Mouse (Mus musculus) liver, postnatal 0 days (tissue): Measurements from ENCODE around the gene Cse1l. TPM values are rescaled to one million over a fixed set of nuclear protein-coding genes. Genes with fewer than 3 reads are reported as not detected.

ENCODE experiments used
- ATAC-seq: fragments of 200-750 bp; cut with Nextera tagmentation; 2 replicates; pipeline ENCODE4 v1.8.0; 2017; ENCODE audit warnings: mild to moderate bottlenecking, moderate library complexity
- DNase-seq: peaks from one replicate; pipeline ENCODE4 v3.0.0-alpha.2; 2016
- H3K27ac ChIP-seq: fragments of 300-500 bp; sonication (generic); 2 replicates; pipeline ENCODE4 v1.5.1; 2014; ENCODE audit warnings: antibody characterized with exemption, moderate library complexity, mild to moderate bottlenecking, low read depth
- H3K27me3 ChIP-seq: fragments of 300-500 bp; sonication (generic); 2 replicates; pipeline ENCODE4 v1.6.1; 2014; ENCODE audit warnings: low read length, control low read depth, mixed read lengths; ENCODE audit not compliant: insufficient read depth
- H3K36me3 ChIP-seq: fragments of 300-500 bp; sonication (generic); replicated peaks from 2 replicates; pipeline ENCODE4 v1.6.1; 2014; ENCODE audit warnings: mild to moderate bottlenecking, control low read depth, low read length, moderate library complexity, mixed read lengths; ENCODE audit not compliant: insufficient read depth
- H3K4me1 ChIP-seq: fragments of 300-500 bp; sonication (generic); 2 replicates; pipeline ENCODE4 v1.6.1; 2014; ENCODE audit warnings: antibody characterized with exemption, mild to moderate bottlenecking, control low read depth; ENCODE audit not compliant: insufficient read depth
- H3K4me2 ChIP-seq: fragments of 300-500 bp; sonication (generic); 2 replicates; pipeline ENCODE4 v1.6.1; 2014; ENCODE audit warnings: low read depth, mild to moderate bottlenecking, low read length, moderate library complexity, mixed read lengths
- H3K4me3 ChIP-seq: fragments of 300-500 bp; sonication (generic); 2 replicates; pipeline ENCODE4 v1.5.1; 2014; ENCODE audit warnings: low read depth, low read length
- H3K9ac ChIP-seq: fragments of 300-500 bp; sonication (generic); replicated peaks from 2 replicates; pipeline ENCODE4 v1.6.1; 2014; ENCODE audit warnings: mild to moderate bottlenecking, moderate library complexity
- H3K9me3 ChIP-seq: fragments of 300-500 bp; sonication (generic); 2 replicates; pipeline ENCODE4 v1.6.1; 2016; ENCODE audit warnings: mild to moderate bottlenecking, control low read depth, low read length, mixed read lengths
- CTCF ChIP-seq: sonication (generic); IDR thresholded peaks from 2 replicates; pipeline ENCODE4 v1.5.1; 2016; ENCODE audit warnings: antibody characterized with exemption, low read depth
- EP300 ChIP-seq: IDR thresholded peaks from 2 replicates; pipeline ENCODE4 v1.6.1; 2016; ENCODE audit warnings: antibody characterized with exemption, low read depth, mild to moderate bottlenecking
- WGBS: fragments of 180-500 bp; shearing (Covaris S2); extraction: QIAGEN DNeasy Blood & Tissue Kit; methylation state at CpG from one replicate; pipeline ENCODE4 v1.1.7; 2014; ENCODE audit not compliant: insufficient replicate concordance; 5-methylcytosine and 5-hydroxymethylcytosine counted together
- polyA plus RNA-seq: library from polyadenylated mRNA; unstranded; fragments of >200 nt; fragmentation: Nextera tagmentation; extraction: Ambion mirVana; gene quantifications from 2 replicates; pipeline ENCODE4 v1.2.1, GENCODE M21; 2015

Gene Cse1l
- polyA plus RNA-seq, 1 experiment from 2014 or later: 23.3 TPM

- no peaks in the 10 kb centered on the region for H3K27me3 ChIP-seq
- no peaks in the 10 kb centered on the region for H3K9me3 ChIP-seq
- no peak overlapping the region for H3K9ac ChIP-seq
- H3K4me1 ChIP-seq: no peaks in the 10 kb centered on the region
- TF ChIP-seq EP300 (no peak), CTCF (no peak)
- H3K27ac ChIP-seq: no peak overlapping the region
- WGBS: 71% methylated on average over 10 of the region's 10 CpGs
- ATAC-seq (no peak), DNase-seq (no peak)
- no peak overlapping the region for H3K4me3 ChIP-seq
- peaks cover 35% of the 10 kb centered on the region for H3K36me3 ChIP-seq
- H3K4me2 ChIP-seq: no peak overlapping the region
These were observed 20.2 kb upstream of the Cse1l start for GRCm38 (mm10) chr2:166885619-166886018.

- ATAC-seq: no peak
- 73% methylated on average over 3 of the region's 3 CpGs for WGBS
- no peaks in the 10 kb centered on the region for H3K27me3 ChIP-seq
- H3K36me3 ChIP-seq: peaks cover 41% of the 10 kb centered on the region
- no peak for DNase-seq
- no peak overlapping the region for H3K9ac ChIP-seq
- H3K9me3 ChIP-seq: no peaks in the 10 kb centered on the region
- no peak overlapping the region for H3K4me3 ChIP-seq
- no peaks in the 10 kb centered on the region for H3K4me1 ChIP-seq
- H3K27ac ChIP-seq: no peak overlapping the region
- H3K4me2 ChIP-seq: no peak overlapping the region
- no peak for TF ChIP-seq CTCF
- TF ChIP-seq EP300: no peak
These were observed 19.6 kb upstream of the Cse1l start for GRCm38 (mm10) chr2:166886231-166886630.

GRCm38 (mm10) chr2:166887816-166888215 lies 18.0 kb upstream of the Cse1l start:
- TF ChIP-seq EP300 (no peak), CTCF (peak; percentile 49)
- ATAC-seq (no peak), DNase-seq (peak; percentile 46)
- Histone ChIP-seq H3K4me1 (no peaks in the 10 kb centered on the region), H3K27me3 (no peaks in the 10 kb centered on the region), H3K9ac (no peak overlapping the region), H3K27ac (no peak overlapping the region), H3K4me2 (no peak overlapping the region), H3K4me3 (no peak overlapping the region), H3K36me3 (peaks cover 47% of the 10 kb centered on the region), H3K9me3 (no peaks in the 10 kb centered on the region)
- WGBS: 56% methylated on average over 11 of the region's 11 CpGs

GRCm38 (mm10) chr2:166891366-166891880 lies 14.4 kb upstream of the Cse1l start:
- H3K4me2 ChIP-seq: no peak overlapping the region
- H3K36me3 ChIP-seq: peaks cover 54% of the 10 kb centered on the region
- no peaks in the 10 kb centered on the region for H3K27me3 ChIP-seq
- ATAC-seq: no peak
- no peaks in the 10 kb centered on the region for H3K4me1 ChIP-seq
- H3K27ac ChIP-seq: no peak overlapping the region
- no peak overlapping the region for H3K4me3 ChIP-seq
- 82% methylated on average over 9 of the region's 9 CpGs for WGBS
- DNase-seq: no peak
- H3K9me3 ChIP-seq: no peaks in the 10 kb centered on the region
- no peak overlapping the region for H3K9ac ChIP-seq
- TF ChIP-seq CTCF: peak; percentile 29
- no peak for TF ChIP-seq EP300

- Histone ChIP-seq H3K4me1 (no peaks in the 10 kb centered on the region), H3K9ac (no peak overlapping the region), H3K27ac (no peak overlapping the region), H3K4me2 (no peak overlapping the region), H3K27me3 (no peaks in the 10 kb centered on the region), H3K4me3 (no peak overlapping the region), H3K36me3 (peaks cover 49% of the 10 kb centered on the region), H3K9me3 (no peaks in the 10 kb centered on the region)
- WGBS: 83% methylated on average over 8 of the region's 8 CpGs
- TF ChIP-seq CTCF (no peak), EP300 (no peak)
- ATAC-seq: no peak
- DNase-seq: no peak
These were observed 13.6 kb upstream of the Cse1l start for GRCm38 (mm10) chr2:166892158-166892680.

GRCm38 (mm10) chr2:166893036-166893435 lies 12.8 kb upstream of the Cse1l start:
- TF ChIP-seq CTCF (no peak), EP300 (no peak)
- no peaks in the 10 kb centered on the region for H3K4me1 ChIP-seq
- H3K4me2 ChIP-seq: no peak overlapping the region
- H3K27ac ChIP-seq: no peak overlapping the region
- H3K9me3 ChIP-seq: no peaks in the 10 kb centered on the region
- WGBS: 83% methylated on average over 5 of the region's 5 CpGs
- no peak overlapping the region for H3K4me3 ChIP-seq
- H3K27me3 ChIP-seq: no peaks in the 10 kb centered on the region
- H3K36me3 ChIP-seq: peaks cover 45% of the 10 kb centered on the region
- ATAC-seq (no peak), DNase-seq (no peak)
- no peak overlapping the region for H3K9ac ChIP-seq
